In genomic region chr17:24724184-24724583, GRCm38 (mm10) we compare ENCODE assay signal across 8 mouse cellular contexts. TPM values are rescaled to one million over a fixed set of nuclear protein-coding genes. Genes with fewer than 3 reads are reported as not detected.
DNase-seq lines count a peak whose midpoint lies in the region; ATAC-seq and TF ChIP-seq lines count a peak whose summit lies in the region.

Gene Ndufb10, minus strand, starts transcription at chr17:24724478.

- H3K4me2 ChIP-seq in hindbrain, postnatal 0 days (ENCODE audit: low read depth, low read length): peak within 1 kb of the TSS; percentile 83

- no peaks in the 10 kb centered on the region for H3K27me3 ChIP-seq in hindbrain, postnatal 0 days (ENCODE audit: insufficient read depth, low read length)

- H3K9me3 ChIP-seq in hindbrain, postnatal 0 days (ENCODE audit: low read length): no peaks in the 10 kb centered on the region

- peaks cover 12% of the 10 kb centered on the region for H3K36me3 ChIP-seq in hindbrain, postnatal 0 days (ENCODE audit: insufficient read depth, low read length)

- DNase-seq in WW6 (ENCODE audit: low read depth, low spot score): peak; percentile 83
- peak; percentile 98 for DNase-seq in cerebellum, postnatal 4 days (ENCODE audit: low spot score in 2 of 2)
- DNase-seq in gastrocnemius, adult 2 months: peak; percentile 98
- peak; percentile 98 for DNase-seq in hindbrain, postnatal 0 days (ENCODE audit: low spot score)
- DNase-seq in left cerebral cortex, adult 2 months (ENCODE audit: extremely low spot score in 1 of 2, low spot score in 2 of 2): peak; percentile 93 to 98
- DNase-seq in right cerebral cortex, adult 2 months (ENCODE audit: low spot score in 2 of 2): peak; percentile 98
- peak; percentile 97 for DNase-seq in urinary bladder, postnatal 14 days (ENCODE audit: low spot score)

- TF ChIP-seq CTCF in gastrocnemius, adult 2 months (IDR thresholded peaks at IDR 0.05): peak; percentile 95
- peak; percentile 99 for TF ChIP-seq CTCF in hindbrain, postnatal 0 days (IDR thresholded peaks at IDR 0.05; ENCODE audit: low read depth)
- peak; percentile 97 for TF ChIP-seq CTCF in left cerebral cortex, adult 2 months (IDR thresholded peaks at IDR 0.05)

- H3K27ac ChIP-seq in gastrocnemius, adult 2 months: peak within 1 kb of the TSS; percentile 97
- peak within 1 kb of the TSS; percentile 86 for H3K27ac ChIP-seq in hindbrain, postnatal 0 days
- H3K27ac ChIP-seq in left cerebral cortex, adult 2 months: peak within 1 kb of the TSS; percentile 98

- 0% methylated on average over 30 of the region's 30 CpGs for WGBS in hindbrain, postnatal 0 days

- H3K9ac ChIP-seq in hindbrain, postnatal 0 days (replicated peaks; ENCODE audit: low read length): peak within 1 kb of the TSS; percentile 83

- peak within 1 kb of the TSS; percentile 98 for H3K4me3 ChIP-seq in gastrocnemius, adult 2 months
- H3K4me3 ChIP-seq in hindbrain, postnatal 0 days (ENCODE audit: low read length): peak within 1 kb of the TSS; percentile 82
- H3K4me3 ChIP-seq in left cerebral cortex, adult 2 months: peak within 1 kb of the TSS; percentile 87

- intact Hi-C loops in gastrocnemius, adult 2 months (cut with DNase I): no loop called here
- intact Hi-C loops in left cerebral cortex, adult 2 months (cut with DNase I): no loop called here

- peak; percentile 75 for ATAC-seq in hindbrain, postnatal 0 days
- ATAC-seq in megakaryocyte, adult 5-6 weeks (ENCODE audit: poor library complexity, severe bottlenecking): peak; percentile 73

- H3K4me1 ChIP-seq in hindbrain, postnatal 0 days (ENCODE audit: insufficient read depth, low read length): peaks cover 7% of the 10 kb centered on the region; the same call in 1 of the 2 replicates

RNA-seq across cellular contexts. Expression of gene Ndufb10, which starts in this region (rescaled TPM):
- 100 to 1,000 TPM; 367 to 608 TPM for total RNA-seq in gastrocnemius, adult 2 months (2021)
- 135 and 157 TPM in 2 replicates for total RNA-seq in hindbrain, postnatal 0 days (2014; rRNA removed)
- 353 and 356 TPM in 2 replicates for polyA plus RNA-seq in hindbrain, postnatal 0 days (2015; fragmentation: Nextera tagmentation; extraction: Ambion mirVana)
- total RNA-seq in left cerebral cortex, adult 2 months (2021): 100 to 1,000 TPM; 208 to 222 TPM
- 186 and 217 TPM in 2 replicates for total RNA-seq in megakaryocyte, adult 5-6 weeks (2015)
- total RNA-seq in megakaryocyte, adult 5-6 weeks (2017): 251 and 266 TPM in 2 replicates

Comparison
In these comparisons a context has a peak if more than half of its experiments do, and no peak if none do; other contexts are left out.
1. Peak in every context shown above with its lines: DNase-seq, ATAC-seq, H3K4me3 ChIP-seq and H3K27ac ChIP-seq.